Mouse (Mus musculus): ENCODE data around the gene Hdac4. TPM values are rescaled to one million over a fixed set of nuclear protein-coding genes. Genes with fewer than 3 reads are reported as not detected.

Gene Hdac4
- total RNA-seq, 2 experiments from 2014 or later, result 35.2 to 42.7 TPM

DNA sequence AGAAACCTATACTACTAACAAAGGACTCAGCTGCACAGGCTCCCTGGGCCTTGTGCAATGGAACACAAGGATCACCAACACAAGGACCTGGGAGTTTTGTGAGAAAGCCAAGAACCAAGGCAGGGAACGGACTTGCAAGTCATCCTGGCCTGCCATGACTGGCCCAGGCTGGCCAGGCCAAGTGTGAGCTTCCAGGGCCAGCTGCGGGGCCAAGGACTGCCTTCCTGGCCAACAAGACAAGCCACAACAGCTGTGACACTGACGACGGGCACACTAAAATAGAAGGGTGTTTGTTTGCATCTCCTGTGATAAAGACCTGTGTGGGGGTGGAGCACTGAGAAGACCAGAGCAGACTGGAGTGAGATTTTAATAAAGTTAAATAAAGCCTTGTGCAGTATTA is 96.0 kb downstream of the Hdac4 start:
- peak; percentile 71 to 80 for DNase-seq

DNA sequence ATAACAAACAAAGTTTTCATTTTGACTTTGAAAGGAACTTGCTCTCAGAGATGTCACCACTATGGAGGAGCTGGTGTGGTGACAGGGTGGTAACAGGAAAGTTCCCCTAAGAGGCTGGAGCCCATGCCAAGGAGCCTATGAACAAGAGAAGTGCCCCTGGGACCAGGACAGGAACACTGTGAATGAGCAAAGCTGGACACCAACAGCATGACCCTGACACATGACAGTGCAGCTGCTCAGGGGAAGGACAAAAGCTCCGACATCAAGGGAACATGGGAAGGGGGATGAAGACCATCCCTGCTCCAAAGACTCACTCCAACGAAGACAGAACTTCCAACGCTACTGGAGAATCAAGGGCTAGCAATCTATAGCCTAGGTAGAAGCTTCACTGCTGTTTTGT is 97.0 kb downstream of the Hdac4 start:
- DNase-seq, result no peak

DNA sequence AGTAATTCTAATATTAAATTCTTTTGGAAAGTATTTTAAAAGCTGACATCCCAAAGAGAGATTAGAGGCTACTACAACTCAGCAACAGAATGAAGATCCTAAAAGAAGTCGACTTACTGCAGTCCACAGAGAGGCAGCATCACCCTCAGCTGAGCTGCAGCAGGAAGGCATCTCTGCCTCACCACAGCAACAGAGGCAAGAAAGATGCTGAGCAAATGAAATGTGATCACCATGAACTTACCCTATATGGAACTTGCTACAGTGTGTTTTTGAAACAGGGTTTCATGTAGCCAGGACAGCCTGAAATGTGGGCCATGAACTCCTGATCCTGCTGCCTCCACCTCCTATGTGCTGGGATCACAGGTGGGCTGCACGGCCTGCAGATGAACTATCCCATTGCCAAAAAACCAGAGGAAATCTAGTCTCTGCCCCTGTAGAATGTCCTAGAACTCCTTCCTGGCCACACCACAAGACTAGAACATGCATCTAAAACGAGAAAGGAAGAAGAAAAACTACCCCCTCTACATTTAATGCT is 98.4 kb downstream of the Hdac4 start:
- DNase-seq, result no peak

DNA sequence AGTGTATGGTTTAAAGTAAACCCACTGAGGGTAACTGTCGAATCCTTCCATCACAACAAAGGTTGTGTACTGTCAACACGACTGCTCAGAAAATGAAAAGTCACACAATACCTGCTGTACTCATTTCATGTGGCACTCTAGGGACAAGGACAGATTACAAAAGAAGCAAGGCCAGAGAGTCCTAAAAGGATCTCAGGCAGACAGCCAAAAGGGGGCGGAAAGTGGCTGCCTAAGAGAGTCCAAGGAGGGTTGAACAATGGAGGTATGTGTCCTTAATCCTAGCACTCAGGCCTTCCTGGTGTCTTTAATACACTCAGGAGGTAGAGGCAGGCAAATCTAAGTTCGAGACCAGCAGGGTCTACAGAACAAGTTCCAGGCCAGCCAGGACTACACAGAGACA is 103.2 kb downstream of the Hdac4 start:
- DNase-seq, result no peak

DNA sequence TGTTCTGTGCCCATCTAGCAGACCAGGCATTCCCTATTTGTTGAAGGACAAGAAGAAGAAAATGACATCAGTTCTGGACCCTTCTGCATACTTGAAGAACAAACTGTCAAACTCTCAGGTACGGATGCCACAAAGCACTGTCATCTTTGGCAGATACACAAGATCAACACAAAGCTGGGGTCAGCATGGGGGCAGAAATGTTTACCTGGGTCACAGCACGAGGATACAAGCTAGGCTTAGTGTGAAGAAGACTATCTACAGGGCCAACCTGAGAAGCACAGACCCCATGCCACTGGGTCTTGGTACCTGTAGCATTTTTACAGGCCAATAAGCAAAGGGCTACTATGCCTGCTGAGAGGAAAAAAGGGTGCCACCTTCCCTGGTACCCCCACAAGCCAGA is 107.7 kb downstream of the Hdac4 start:
- no peak for DNase-seq

DNA sequence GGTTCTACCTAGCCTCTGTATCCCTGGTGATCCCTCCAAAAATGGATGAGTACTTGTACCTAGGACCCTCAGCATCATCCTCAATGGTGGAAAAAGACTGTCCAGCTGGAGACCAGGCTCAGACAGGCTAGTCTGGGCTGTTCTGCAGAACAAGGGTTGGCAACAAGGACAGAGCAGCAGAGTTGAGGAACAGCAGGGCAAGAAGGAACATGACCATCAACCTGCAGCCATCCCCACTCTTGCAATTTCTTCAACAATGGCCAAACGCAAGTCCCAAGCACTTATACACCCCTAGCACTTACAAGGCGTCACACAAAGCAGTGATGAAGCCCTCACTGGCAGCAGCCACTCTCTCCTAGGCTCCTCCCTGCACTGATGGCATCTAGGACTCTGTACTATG is 108.2 kb downstream of the Hdac4 start:
- no peak for DNase-seq

DNA sequence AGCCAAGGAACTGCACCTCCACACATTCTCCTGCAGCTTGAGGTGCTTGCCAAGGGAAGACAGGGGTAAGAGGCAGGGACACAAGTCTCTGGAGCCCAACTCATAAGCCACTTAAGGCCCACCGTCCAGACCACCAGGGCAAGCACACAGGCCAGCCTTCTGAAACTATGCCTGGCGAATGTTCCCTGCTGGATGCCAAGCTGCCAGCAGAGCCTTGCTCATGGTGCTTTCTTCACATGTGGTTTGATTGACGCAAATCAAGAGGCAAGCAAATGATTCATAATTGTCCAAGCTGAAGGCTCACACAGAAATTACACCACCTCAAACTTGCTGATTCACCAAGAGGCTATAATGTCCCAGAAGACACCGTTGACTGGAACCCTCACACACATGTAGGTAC is 108.7 kb downstream of the Hdac4 start:
- DNase-seq, result no peak

DNA sequence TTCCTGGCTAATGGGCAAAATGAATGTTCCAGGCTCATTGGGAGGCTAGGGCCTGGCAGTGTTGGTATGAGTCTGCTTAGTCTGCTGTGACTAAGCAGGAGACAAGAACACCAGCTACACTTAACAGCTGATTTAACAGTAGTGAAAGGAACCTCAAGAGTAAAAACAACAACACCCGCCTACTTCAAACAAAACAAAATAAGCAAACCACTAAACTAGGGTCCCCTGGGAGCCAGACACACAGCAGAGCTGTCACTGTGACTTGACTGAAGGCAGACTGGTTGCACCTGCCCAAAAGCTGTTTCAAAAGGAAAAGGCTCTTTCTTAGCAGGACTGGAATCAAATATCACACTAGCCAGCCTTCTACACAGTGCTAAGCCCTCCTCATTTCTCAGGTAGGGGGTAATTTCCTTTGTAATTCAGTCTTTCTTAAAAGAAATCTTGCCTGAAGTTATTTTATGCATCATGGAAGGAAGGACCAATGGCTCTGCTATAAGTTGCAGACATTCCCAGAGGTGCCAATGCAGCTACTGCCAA is 109.2 kb downstream of the Hdac4 start:
- DNase-seq, result no peak

DNA sequence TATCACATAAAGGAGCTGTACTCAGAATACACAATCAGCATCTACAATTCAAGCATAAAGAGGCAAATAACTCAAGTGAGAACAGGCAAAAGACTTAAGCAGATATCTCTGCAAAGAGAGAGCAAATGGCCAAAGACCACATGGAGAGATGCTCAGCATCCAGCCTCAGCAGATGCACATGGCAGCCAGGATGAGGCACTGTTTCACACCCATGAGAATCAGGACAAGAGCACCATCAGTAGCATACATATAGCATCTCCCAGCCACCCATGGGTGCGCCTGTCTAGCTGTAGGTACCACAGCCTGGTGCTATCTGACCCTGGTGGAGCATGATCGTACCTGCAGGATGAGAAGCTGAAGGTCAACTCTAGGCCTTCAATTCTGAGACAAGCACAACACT is 110.8 kb downstream of the Hdac4 start:
- no peak for DNase-seq

DNA sequence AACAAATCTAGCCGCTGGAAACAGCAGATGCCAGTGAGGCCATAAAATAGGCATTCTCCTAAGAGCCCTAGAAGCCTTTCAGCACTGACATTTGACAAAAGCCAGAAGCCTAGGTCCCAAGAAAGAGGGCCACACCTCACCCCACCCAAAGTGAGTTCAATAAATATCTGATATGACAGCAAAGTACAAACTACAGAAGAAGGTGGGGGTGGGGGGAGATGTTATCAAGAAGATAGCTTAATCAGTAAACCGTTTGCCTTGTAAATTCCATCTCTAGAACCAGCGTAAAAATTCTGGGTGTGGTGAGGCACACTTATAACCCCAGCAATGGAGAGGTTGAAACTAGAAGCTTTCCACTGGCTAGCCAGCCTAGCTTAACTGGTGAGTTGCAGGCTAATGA is 111.5 kb downstream of the Hdac4 start:
- peak in 1 of 2 experiments; percentile 32 for DNase-seq

DNA sequence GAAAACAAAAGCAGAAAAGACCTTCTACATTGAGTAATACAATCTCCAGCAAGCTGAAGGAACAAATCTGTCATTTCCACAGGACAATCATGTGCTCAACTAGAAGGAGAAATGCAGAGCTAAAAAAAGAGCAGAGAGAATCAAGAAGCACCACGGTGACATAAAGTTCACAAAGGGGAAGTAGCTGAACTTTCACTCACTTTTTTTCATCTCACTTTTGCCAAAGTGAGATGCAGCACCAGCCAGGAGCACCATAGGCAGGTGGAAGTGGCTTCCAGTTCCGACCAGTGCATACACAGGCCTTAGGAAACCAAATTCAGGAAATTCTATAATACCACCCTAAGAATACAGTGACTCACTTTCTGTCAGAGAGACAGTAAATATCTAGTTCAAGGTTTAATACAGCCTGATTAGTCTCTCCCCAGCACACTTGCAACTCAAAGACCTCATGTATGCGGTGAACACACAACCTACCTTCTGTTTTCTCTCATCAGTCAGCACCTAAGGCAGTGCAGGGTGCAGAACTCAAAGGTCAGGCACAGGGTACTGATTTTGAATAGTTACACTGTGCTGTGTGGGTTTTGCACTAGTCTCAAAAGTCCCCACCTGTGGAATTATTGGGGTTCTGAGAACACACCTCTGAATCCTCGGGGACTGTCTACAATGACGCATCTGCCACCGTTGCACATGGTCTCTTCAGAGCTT is 112.5 kb downstream of the Hdac4 start:
- peak in 1 of 2 experiments; percentile 44 for DNase-seq

DNA sequence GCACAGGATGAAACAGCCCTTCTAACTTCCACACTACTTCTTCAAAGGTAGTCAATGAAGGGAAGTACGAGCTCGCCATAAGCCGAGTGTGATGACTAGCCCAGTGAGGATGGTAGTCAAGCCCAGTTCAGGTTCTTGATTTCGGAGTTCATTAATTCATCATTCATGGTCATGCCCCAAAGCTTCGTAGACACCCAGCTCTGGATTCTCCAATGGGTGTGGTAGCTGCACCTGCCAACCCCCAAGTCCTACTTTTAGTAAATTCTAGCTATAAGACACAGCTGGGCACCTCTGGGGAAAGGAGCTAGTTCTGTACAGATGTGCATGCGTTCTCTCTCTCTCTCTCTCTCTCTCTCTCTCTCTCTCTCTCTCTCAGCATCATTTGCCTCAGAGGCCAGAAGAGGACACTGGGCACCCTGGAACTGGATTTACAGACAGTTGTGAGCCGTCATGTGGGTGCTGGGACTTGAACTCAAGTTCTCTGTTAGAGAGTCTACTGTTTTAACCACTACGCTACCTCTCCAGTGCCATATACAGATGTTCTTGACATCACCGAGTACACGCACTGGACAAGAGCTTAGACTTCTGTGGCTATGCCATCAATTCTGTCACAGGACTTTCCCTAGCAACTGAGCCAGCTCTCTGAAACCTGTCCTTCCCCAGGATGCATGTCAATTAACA is 113.2 kb downstream of the Hdac4 start:
- no peak for DNase-seq

DNA sequence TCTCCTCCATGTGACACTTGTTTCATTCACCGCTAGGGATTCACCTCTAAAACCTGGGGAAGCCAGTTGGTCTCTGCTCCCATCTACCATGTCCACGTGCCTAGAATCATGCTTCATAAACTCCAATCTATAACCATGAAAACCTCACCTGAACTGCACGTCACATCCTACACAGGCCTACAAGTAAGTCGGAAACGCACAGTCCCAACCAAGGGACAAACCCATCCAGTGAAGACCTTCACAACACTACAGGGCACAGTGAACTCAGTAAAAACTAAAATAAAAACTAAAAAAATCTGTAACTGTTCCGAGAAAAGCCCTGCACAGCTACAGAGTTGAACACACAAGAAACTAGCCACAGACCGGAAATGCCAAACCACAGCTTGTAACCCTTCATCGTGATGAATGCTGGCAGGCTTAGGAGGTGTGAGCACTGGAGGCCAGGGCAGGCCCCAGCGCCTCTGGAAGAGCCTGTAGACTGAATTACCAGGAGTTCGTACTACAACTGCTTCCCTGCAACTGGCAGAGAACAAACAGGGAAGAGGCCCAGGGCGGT is 115.4 kb downstream of the Hdac4 start:
- peak in 1 of 2 experiments; percentile 58 for DNase-seq

DNA sequence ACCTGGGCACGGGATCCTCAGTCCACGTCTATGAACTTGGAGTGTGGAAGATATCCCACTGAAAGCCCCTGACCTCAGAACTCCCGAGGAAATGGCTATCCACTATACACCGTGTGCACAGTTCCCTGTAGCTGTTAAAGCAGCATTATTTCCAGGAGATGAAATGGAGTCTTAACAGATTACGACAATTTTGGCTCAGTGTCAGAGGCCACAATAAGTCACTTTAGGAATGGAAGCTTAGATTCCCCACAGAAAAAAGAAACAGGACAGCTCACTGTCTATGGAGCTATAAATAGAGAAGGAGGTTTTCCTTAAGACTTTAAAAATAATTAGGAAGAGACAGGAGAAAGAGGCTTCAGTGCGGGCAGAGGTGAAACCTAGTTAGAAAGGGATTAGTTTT is 120.2 kb downstream of the Hdac4 start:
- DNase-seq, result no peak

DNA sequence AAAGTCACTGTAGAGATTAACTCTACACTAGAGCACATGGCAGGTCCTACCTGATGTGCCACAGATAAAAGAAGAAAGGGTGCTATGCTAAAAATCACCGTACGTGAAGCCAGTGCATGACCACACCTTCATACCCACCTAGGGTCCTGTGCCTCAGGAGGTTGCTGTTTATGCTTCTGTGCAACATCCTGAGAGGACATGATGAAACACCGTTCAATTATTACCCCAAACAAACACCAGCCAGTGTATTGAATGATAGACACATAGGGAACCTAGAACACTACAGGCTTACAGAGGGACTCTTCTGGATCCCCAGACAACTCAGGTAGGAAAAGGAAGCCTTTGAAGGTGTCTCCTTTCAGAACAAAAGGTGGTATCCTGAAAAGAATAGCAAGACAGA is 120.8 kb downstream of the Hdac4 start:
- no peak for DNase-seq

DNA sequence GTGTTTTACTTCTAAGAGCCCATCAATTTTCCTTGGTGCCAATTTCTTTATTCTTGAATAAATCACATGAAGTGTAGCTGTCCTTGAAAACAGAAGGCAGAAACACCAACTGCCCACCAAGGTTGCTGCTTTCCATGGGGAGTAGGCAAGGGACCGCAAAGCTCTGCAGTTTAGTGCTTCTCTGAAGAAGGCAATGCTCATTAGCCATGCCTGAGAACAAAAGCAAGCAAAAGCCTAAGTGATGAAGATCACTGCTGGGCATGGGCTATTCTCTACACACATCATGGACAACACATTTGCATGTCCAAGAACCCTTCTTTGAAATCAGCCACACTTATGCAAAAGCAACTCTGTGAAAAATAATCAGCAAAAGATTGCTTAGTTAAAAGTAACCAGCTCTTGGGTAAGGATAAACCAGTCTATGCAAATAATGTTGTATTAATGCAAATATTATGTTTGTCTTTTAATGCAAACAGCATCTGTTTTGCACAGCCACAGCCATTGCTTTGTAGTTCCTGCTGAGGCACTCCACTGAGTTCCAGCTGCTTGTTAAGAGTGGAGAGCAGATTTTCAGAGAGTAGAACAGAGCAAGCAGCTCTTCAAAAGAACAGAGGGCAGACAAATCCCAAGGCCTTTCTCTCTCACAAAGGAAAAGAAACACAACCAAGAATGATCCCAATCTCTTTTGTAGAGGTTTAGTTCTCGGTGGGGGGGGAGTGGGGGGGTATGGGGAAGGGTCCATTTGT is 125.4 kb downstream of the Hdac4 start:
- DNase-seq, result no peak

DNA sequence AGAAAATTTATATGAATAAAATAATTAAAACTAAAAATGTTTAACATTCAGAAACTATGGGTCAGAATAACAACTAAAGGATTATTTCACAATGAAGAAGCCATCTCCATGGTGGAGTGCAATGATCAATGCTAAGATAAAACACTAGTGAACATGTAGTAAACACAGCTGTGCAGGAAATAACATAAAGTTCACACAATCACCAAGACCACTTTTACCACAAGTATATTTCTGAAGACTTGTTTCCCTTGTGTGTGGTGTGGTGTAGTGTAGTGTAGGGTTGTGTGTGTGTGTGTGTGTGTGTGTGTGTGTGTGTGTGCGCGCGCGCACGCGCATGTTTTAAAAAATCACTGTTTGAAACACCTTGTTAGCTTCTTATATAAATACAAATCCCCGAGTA is 126.0 kb downstream of the Hdac4 start:
- DNase-seq, result no peak

DNA sequence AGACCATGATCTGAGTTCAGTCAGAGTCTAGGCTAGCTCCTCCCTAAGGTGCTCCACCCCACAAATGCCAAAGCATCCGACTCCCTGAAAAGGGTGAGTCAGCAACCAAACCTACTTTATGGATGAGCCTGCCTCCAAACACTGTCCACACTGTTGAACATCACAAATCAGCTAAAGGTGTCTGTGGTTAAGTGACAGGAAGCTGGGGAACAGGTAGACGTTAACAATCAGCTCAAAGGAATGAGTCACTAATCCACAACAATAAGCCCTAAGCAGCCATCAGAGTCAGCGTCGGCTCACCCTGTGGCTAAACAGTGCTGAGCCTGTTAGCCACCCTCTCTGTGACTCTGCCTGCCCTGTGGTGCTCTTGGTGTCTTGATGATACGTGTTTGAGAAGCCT is 131.2 kb downstream of the Hdac4 start:
- DNase-seq, result no peak

DNA sequence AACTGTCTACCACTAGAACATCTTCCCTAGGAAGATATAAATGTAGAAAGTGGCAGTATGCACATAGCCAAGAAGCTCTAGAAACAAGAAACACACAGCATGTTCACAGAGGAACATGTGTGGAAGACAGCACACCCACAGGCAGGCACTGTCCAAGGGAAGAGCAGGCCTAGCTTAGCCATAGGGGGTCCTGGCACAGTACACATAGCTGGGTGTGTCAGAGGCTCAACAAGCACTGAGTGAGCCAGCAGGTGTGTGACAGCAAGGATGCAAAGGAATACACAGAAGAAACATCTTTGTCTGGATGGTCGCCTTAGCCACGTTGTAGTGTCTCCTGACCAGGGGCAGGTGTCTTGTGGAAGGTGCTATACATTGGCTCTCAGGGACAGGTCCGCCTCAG is 132.2 kb downstream of the Hdac4 start:
- DNase-seq, result no peak

DNA sequence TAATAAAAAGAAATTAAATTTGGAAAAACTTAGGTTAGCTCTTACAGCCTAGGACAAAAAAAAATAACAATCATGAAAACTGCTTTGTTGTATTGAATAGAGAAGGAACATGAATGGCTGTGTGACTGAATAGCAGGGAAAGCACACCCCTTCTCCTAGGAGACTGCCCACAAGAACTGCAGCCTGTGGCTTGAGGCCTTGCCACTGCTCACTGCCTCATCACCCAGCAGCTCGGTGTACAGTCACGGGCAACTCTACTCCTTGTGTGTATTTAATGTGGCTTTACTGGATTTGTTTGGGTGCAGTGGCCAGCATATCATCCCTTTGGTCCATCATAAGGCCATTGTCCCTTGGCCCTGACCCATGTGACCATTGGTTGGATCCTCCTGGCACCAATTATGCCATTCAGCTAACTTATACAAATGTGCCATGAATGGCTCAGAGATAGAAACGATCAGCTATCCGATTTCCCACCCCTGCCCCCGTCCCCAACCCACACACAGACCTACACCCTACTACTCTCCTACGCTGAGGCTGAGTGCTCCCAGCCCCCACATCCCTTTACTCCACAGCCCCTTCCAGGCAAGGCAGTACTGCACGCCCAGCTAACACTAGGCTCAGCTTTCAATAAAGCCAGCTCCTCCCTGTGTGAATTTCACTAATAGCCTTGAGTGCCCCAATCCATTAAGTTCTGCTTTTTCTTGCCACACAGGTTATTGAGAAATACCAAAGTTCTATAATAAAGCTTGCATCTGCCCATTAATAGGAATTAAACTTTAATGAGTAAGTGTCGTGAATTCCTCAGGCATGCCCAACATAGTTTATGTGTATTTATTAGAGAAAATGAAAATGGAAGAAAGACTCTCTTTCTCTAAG is 134.1 kb downstream of the Hdac4 start:
- DNase-seq, result no peak

DNA sequence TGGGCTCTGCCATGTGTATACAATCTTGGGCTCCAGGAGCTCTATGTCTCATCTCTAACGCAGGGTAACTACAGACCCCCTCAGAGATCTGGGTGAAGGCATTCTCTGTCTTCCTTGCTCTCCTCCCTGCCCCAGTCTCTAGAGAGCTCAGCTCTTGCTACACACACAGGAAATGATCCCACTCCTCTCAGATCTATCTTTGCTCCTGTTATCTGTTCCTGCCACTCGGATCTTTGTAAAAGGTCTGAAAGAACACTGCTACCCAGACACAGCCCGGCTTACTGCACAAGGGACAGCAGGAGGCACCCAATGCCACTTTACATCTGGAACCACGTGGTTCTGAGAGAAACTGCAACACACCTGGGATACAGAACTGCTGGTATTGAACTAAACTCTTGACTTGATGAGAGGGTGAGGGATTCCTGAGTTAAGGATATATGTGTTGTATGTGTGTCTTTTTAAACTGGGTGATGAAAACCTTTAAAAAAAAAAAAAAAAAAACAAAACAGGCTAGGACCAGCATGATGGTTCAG is 134.9 kb downstream of the Hdac4 start:
- no peak for DNase-seq

All from heart, adult 18-20 months (tissue).